In the genomic region with DNA sequence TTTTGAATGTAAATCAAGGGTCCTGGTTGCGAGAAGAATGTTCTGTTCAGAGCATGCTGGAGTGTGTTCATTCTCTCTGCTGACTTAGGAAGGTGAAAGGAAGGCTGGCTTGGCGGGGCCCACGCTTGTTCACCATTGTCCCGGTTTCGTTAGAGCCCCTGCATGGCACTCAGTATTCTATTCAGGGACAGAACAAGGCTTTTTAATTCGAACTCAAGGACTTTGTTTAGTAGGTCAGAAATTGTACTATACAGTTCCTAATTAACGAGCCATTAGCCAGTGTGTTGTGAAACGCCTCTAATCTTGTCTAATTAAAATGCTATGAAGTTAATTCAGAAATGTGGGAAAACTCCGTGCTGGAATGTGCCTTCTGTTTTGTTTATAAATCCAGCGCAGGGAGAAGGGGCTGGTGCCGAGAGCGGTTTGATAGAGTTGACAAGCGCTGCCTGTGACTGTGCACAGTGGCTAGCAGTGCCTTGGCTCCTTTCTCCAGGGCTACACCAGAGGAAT, we compare ENCODE assay signal across 14 mouse cellular contexts. TPM values are rescaled to one million over a fixed set of nuclear protein-coding genes. Genes with fewer than 3 reads are reported as not detected.
DNase-seq lines count a peak whose midpoint lies in the region; ATAC-seq and TF ChIP-seq lines count a peak whose summit lies in the region.
"Had no signal": no experiment of that assay in that cellular context is flagged by ENCODE, and none has a peak within 500 bp of the region (broad histone marks: within the 10 kb centered on the region; RNA-seq: fewer than 3 reads in every experiment).

No protein-coding gene starts in this region.

- no peak overlapping the region for H3K4me3 ChIP-seq in intestine, embryonic 14.5 days (ENCODE audit: low read depth, low read length)
- no peak overlapping the region for H3K4me3 ChIP-seq in intestine, embryonic 16.5 days (ENCODE audit: low read length)
- H3K4me3 ChIP-seq in forebrain, embryonic 10.5 days: peak overlapping the region; percentile 26; the same call in 1 of the 2 replicates
- no peak overlapping the region; the same call in 1 of the 2 replicates for H3K4me3 ChIP-seq in hindbrain, embryonic 13.5 days
- H3K4me3 ChIP-seq in midbrain, postnatal 0 days (ENCODE audit: low read depth, low read length): no peak overlapping the region

- H3K4me2 ChIP-seq in intestine, embryonic 14.5 days (ENCODE audit: low read length): peak overlapping the region; percentile 20; the same call in 1 of the 2 replicates
- H3K4me2 ChIP-seq in intestine, embryonic 16.5 days (ENCODE audit: low read depth, low read length): no peak overlapping the region
- H3K4me2 ChIP-seq in hindbrain, embryonic 13.5 days: peak overlapping the region; percentile 36
- peak overlapping the region; percentile 19 for H3K4me2 ChIP-seq in midbrain, postnatal 0 days (ENCODE audit: low read depth, low read length, poor library complexity, severe bottlenecking)

- H3K27ac ChIP-seq in intestine, embryonic 14.5 days (ENCODE audit: low read depth): no peak overlapping the region
- H3K27ac ChIP-seq in intestine, embryonic 16.5 days (ENCODE audit: low read length): no peak overlapping the region
- peak overlapping the region; percentile 80 for H3K27ac ChIP-seq in forebrain, embryonic 10.5 days
- H3K27ac ChIP-seq in hindbrain, embryonic 13.5 days: 0 out of 2 replicates have a peak overlapping the region, but pooled peaks have one; percentile 20
- no peak overlapping the region for H3K27ac ChIP-seq in midbrain, postnatal 0 days (ENCODE audit: low read depth, low read length)
- H3K27ac ChIP-seq: kidney, postnatal 0 days; liver, embryonic 14.5 days had no signal

- no peak for TF ChIP-seq CTCF in midbrain, postnatal 0 days (IDR thresholded peaks at IDR 0.05)

- no peak for DNase-seq in intestine, embryonic 14.5 days (ENCODE audit: low spot score)
- DNase-seq in forebrain, embryonic 10.5 days (ENCODE audit: extremely low spot score, low spot score): peak; percentile 54
- DNase-seq in midbrain, postnatal 0 days (ENCODE audit: low spot score): peak; percentile 33
- no peak for DNase-seq in gastrocnemius, postnatal 36 days
- no peak for DNase-seq in right cerebral cortex, adult 2 months (ENCODE audit: low spot score in 2 of 2)
- DNase-seq: adrenal gland, postnatal 14 days; cerebellum, adult 11 months had no signal

- no peaks in the 10 kb centered on the region for H3K9me3 ChIP-seq in intestine, embryonic 14.5 days (ENCODE audit: control insufficient read depth, low read length)
- no peaks in the 10 kb centered on the region for H3K9me3 ChIP-seq in intestine, embryonic 16.5 days (ENCODE audit: control insufficient read depth, low read length)
- peaks cover 7% of the 10 kb centered on the region; the same call in 1 of the 2 replicates for H3K9me3 ChIP-seq in forebrain, embryonic 10.5 days
- H3K9me3 ChIP-seq in hindbrain, embryonic 13.5 days: no peaks in the 10 kb centered on the region
- H3K9me3 ChIP-seq in midbrain, postnatal 0 days (ENCODE audit: low read length): no peaks in the 10 kb centered on the region

- H3K36me3 ChIP-seq in intestine, embryonic 14.5 days (ENCODE audit: control insufficient read depth, insufficient read depth, low read length): peaks cover 17% of the 10 kb centered on the region
- H3K36me3 ChIP-seq in intestine, embryonic 16.5 days (ENCODE audit: control insufficient read depth, insufficient read depth, low read length): no peaks in the 10 kb centered on the region
- H3K36me3 ChIP-seq in forebrain, embryonic 10.5 days (replicated peaks): peaks cover 90% of the 10 kb centered on the region
- peaks cover 2% of the 10 kb centered on the region; the same call in 1 of the 2 replicates for H3K36me3 ChIP-seq in hindbrain, embryonic 13.5 days
- no peaks in the 10 kb centered on the region for H3K36me3 ChIP-seq in midbrain, postnatal 0 days (ENCODE audit: insufficient read depth, low read length)

- peaks cover 9% of the 10 kb centered on the region; the same call in 1 of the 2 replicates for H3K4me1 ChIP-seq in intestine, embryonic 14.5 days (replicated peaks; ENCODE audit: control insufficient read depth, insufficient read depth, low read length)
- H3K4me1 ChIP-seq in intestine, embryonic 16.5 days (ENCODE audit: control insufficient read depth, insufficient read depth, low read length): peaks cover 4% of the 10 kb centered on the region; the same call in 1 of the 2 replicates
- H3K4me1 ChIP-seq in forebrain, embryonic 10.5 days: peaks cover 46% of the 10 kb centered on the region
- peaks cover 11% of the 10 kb centered on the region for H3K4me1 ChIP-seq in hindbrain, embryonic 13.5 days (replicated peaks)
- H3K4me1 ChIP-seq in midbrain, postnatal 0 days (ENCODE audit: insufficient read depth, low read length): no peaks in the 10 kb centered on the region

- H3K27me3 ChIP-seq in intestine, embryonic 14.5 days (replicated peaks; ENCODE audit: control insufficient read depth, insufficient read depth, low read length): no peaks in the 10 kb centered on the region
- no peaks in the 10 kb centered on the region for H3K27me3 ChIP-seq in intestine, embryonic 16.5 days (replicated peaks; ENCODE audit: control insufficient read depth, insufficient read depth, low read length)
- H3K27me3 ChIP-seq in forebrain, embryonic 10.5 days (ENCODE audit: poor library complexity, severe bottlenecking): peaks cover 44% of the 10 kb centered on the region
- peaks cover 6% of the 10 kb centered on the region; the same call in 1 of the 2 replicates for H3K27me3 ChIP-seq in hindbrain, embryonic 13.5 days
- H3K27me3 ChIP-seq in midbrain, postnatal 0 days (ENCODE audit: insufficient read depth, low read length): no peaks in the 10 kb centered on the region
- H3K27me3 ChIP-seq: Patski had no signal

- 50% methylated on average over 13 of the region's 13 CpGs for WGBS in intestine, embryonic 14.5 days
- WGBS in intestine, embryonic 16.5 days: 50% methylated on average over 13 of the region's 13 CpGs
- WGBS in forebrain, embryonic 10.5 days: 27% methylated on average over 13 of the region's 13 CpGs
- 25% methylated on average over 13 of the region's 13 CpGs for WGBS in hindbrain, embryonic 13.5 days
- 18% methylated on average over 13 of the region's 13 CpGs for WGBS in midbrain, postnatal 0 days

- H3K9ac ChIP-seq in intestine, embryonic 14.5 days (ENCODE audit: low read length): no peak overlapping the region
- H3K9ac ChIP-seq in intestine, embryonic 16.5 days (ENCODE audit: low read depth, low read length): no peak overlapping the region; the same call in 1 of the 2 replicates
- peak overlapping the region; percentile 53 for H3K9ac ChIP-seq in hindbrain, embryonic 13.5 days
- H3K9ac ChIP-seq in midbrain, postnatal 0 days (replicated peaks; ENCODE audit: low read length, poor library complexity, severe bottlenecking): no peak overlapping the region
- H3K9ac ChIP-seq: liver, embryonic 14.5 days had no signal

- no peak for ATAC-seq in intestine, embryonic 14.5 days (replicated peaks; ENCODE audit: low FRiP score, low TSS enrichment, low read depth)
- ATAC-seq in intestine, embryonic 16.5 days: no peak
- ATAC-seq in hindbrain, embryonic 13.5 days (ENCODE audit: low FRiP score): peak; percentile 72; the same call in 1 of the 2 replicates
- ATAC-seq in midbrain, postnatal 0 days (ENCODE audit: low FRiP score): no peak
- no peak for ATAC-seq in monocyte, adult 5-6 weeks (replicated peaks; ENCODE audit: insufficient number of reproducible peaks, low FRiP score, low TSS enrichment, poor library complexity, severe bottlenecking)
- ATAC-seq: Patski had no signal

- intact Hi-C loops in gastrocnemius, postnatal 36 days (cut with DNase I): no loop called here

RNA-seq across cellular contexts. Expression of gene Prtg, which starts 47.1 kb away (rescaled TPM):
- 0.84 and 1.1 TPM in 2 replicates for polyA plus RNA-seq in intestine, embryonic 14.5 days (2014; fragmentation: Nextera tagmentation; extraction: Ambion mirVana)
- 0.32 and 0.33 TPM in 2 replicates for polyA plus RNA-seq in intestine, embryonic 16.5 days (2015; fragmentation: Nextera tagmentation; extraction: Ambion mirVana)
- polyA plus RNA-seq in forebrain, embryonic 10.5 days (2016; fragmentation: Nextera tagmentation; extraction: Ambion mirVana): 10.1 and 11.5 TPM in 2 replicates
- 0.72 and 0.74 TPM in 2 replicates for polyA plus RNA-seq in hindbrain, embryonic 13.5 days (2015; fragmentation: Nextera tagmentation; extraction: Ambion mirVana)
- 0.66 and 0.93 TPM in 2 replicates for total RNA-seq in midbrain, postnatal 0 days (2014; rRNA removed)
- 0.25 and 0.32 TPM in 2 replicates for polyA plus RNA-seq in midbrain, postnatal 0 days (2015; fragmentation: Nextera tagmentation; extraction: Ambion mirVana)
- under 1 TPM; 0.10 to 0.26 TPM for total RNA-seq in gastrocnemius, postnatal 36 days (2021)
- not detected in 3 replicates for total RNA-seq in monocyte, adult 5-6 weeks (2017)
- total RNA-seq: megakaryocyte-erythroid progenitor cell, adult 5-6 weeks had no signal

Comparison
In these comparisons a context has a peak if more than half of its experiments do, and no peak if none do; other contexts are left out.
1. DNase-seq: peak in forebrain, embryonic 10.5 days (single experiment) and midbrain, postnatal 0 days (single experiment); none in intestine, embryonic 14.5 days (single experiment), gastrocnemius, postnatal 36 days (0 of 2) and right cerebral cortex, adult 2 months (0 of 2).
2. H3K27ac ChIP-seq: peak in forebrain, embryonic 10.5 days (single experiment) and hindbrain, embryonic 13.5 days (single experiment); none in intestine, embryonic 14.5 days (single experiment), intestine, embryonic 16.5 days (single experiment) and midbrain, postnatal 0 days (single experiment).